Mouse (Mus musculus): ENCODE data around the gene Mtg1. TPM values are rescaled to one million over a fixed set of nuclear protein-coding genes. Genes with fewer than 3 reads are reported as not detected.

Gene Mtg1
- total RNA-seq, 2 experiments from 2014 or later, result 24.7 to 28.3 TPM

DNA sequence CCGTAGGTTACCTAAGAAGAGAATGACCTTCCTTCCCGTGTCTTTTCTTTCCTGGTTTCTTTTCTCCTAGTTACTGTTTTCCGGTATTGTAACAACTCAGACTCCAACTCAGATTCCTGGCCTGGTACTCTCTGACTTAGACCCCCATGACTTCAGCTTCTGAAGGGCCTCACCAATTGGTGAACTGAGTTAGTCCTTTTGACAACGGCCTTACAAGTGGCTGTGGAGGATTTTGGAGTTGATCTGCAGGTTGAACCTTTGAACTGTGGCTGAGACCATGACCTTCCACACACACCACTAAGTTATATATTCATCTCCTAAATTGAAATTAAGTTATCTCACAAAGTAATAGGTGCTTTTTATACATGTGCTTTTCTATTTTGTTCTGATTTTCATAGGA, 46.8 kb downstream of the Mtg1 start:
- DNase-seq, result no peak
- intact Hi-C loops (cut with DNase I), result no loop called here

DNA sequence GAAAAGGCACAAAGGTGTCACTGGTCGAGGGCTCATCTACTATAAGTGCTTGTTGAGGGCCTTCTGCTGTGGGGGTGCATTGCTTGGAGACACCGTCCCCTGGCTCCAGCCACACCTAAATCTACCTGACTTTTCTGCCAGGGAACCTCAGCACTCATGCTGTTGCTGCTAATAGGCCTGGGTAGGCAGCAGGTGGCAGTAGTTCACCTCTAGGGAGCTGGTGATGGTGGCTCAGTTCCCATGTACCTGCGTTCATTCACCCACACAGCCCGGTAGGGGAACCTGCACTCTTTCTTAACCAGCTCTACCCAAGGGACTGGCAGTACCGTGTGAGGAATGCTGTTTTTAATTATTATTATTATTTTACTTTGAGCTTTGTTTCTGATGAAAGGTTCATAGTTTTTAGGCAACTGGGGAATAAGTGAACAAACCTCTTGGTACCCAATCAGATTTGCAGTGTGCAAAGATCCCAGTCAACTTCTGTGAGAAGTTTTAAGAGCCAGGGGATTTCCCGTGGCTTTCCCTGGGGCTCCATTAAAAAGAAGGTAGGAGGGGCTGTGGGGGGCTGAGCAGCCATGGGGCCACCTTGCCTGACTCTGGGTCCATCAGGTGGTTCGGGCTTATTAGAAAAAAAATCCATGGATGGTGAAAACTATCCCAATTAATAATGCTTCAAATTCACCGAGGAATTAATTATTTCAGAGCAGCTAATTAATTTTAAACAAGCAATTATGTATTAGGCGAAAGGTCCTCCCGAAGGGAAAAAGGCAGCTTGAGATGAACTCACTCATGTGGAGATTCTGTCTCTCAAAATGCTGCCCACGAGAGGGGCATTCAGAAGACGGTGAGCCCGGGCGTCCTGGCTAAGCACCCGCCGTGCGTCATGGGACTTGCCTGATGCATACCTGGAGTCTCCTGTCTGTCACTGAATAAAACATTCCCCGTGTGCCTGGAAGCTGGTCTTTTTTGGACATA, 49.6 kb downstream of the Mtg1 start:
- DNase-seq, result no peak
- intact Hi-C loops (cut with DNase I), result no loop called here

DNA sequence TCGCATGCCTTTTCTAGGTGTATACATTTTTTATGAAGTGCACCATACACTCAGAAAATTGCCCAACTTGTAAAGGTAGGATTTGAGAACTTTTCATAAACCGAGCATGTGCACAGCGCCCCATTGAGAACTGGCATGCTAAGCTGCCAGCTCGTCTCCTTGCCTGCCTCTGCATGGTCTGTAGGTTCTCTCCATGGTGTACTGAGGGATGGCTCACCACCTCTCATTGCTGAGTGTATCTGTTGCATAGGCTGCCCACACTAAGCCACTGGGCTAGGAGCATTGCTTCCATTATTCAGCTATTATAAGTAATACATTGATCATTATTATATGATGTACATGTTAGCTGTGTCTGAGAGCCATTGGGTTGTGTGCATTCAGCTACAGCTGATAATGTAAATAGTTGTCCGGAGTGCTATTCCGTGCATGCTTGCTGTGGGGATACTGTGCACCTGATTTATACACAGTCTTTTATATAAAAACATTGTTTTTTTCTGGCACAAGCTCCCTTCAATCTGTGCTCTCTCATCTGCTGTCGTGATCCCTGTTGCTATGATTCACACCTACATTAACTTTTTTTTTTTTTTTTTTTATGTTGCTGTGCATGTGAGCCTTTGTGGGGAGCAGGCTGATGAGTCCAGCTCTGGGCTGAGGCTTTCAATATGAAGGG, 50.5 kb downstream of the Mtg1 start:
- DNase-seq, result no peak
- intact Hi-C loops (cut with DNase I), result no loop called here

DNA sequence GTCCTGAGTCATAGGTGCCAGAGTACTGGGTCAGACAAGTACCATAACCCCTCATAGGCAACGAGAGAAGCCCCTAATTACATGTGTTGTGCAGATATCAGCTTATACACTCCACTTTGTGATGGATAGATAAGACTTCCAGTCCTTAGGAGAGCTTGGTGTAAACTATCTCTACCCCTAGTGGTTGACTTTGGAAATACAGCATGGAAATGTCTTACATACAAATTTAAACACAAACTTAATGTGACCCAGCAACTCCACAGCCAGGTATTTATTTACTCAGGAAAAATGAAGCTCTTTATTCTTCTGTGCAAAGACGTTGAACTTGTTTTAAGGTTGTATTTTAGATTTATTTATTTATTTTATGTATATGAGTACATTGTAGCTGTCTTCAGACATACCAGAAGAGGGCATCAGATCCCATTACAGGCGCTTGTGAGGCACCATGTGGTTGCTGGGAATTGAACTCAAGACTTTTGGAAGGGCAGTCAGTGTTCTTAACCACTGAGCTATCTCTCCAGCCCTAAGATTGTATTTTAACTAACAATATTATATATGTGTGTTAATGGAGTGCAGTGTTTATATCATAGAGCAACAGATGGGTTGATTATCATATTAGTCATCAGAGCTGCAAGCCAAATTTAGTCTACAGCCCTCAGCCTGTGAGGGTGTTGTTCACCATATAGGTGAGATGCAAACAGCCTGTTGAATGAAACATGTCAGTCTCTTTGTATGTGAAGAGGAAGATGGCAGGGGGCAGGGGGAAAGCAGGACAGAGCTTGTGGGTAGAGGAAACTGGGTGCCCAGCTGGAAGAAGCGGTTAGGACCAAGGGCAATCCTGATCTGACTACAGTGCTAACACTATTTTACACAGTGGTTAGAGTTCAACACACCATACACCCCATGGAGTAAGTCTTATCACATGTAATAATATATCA, 51.3 kb downstream of the Mtg1 start:
- intact Hi-C loops (cut with DNase I), result no loop called here
- no peak for DNase-seq

DNA sequence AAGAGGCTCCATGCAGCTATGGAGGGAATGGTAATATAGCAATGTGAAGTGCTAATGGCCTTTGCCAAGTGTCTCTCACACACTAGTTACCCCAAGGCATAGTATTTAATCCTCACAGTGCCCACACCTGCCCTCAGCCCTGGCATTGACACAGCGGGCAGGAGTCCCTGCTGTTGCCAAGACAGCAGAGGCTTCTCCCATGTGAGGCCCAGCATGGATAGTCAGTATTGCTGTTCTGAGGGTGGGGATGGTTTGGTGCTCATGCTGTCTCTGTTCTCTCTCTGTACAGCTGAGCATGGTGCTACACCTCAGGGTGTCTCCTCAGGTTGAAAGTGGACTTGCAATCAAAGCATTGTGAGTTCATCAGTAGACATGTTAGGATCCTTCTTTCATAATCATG, 53.1 kb downstream of the Mtg1 start:
- no peak for DNase-seq
- intact Hi-C loops (cut with DNase I), result no loop called here

DNA sequence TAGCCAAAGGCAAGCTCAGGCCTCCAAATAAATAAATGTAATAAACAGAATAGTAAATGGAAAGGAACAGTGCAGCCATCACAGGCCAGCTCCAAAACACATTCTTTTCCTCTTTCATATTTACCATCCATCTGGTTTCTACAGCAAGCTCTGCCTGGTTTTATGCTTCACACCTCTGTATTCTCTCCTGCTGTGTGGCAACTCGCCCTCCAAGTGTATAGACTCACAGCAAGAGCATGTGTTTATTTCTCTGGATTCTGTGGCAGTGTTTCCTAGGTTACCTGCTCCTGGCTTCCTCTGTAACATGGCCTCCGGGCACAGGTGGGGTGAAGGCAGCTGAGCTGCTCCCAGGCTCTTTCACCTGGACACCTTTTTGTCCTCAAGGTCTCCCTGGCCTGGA, 55.1 kb downstream of the Mtg1 start:
- no peak for DNase-seq
- intact Hi-C loops (cut with DNase I), result no loop called here

DNA sequence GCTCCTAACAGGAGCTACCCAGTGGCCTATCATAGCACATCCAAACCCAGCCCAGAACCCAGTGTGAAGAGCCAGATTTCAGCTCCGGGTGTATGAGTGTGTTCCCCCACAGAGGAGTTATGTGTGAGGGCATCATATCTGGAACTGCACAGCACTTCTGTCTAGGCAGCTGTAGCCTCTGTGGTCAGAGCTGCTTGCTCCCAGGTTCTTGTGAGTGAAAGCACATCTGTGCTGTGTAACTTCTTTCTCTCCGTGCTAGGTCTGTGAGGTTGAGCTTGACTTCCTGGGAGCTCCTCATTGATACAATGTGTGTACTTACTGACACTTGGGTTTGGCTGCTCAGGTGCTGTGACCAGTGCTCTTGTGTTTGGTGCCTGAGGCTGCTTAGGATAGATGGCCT, 55.5 kb downstream of the Mtg1 start:
- intact Hi-C loops (cut with DNase I), result no loop called here
- no peak for DNase-seq

DNA sequence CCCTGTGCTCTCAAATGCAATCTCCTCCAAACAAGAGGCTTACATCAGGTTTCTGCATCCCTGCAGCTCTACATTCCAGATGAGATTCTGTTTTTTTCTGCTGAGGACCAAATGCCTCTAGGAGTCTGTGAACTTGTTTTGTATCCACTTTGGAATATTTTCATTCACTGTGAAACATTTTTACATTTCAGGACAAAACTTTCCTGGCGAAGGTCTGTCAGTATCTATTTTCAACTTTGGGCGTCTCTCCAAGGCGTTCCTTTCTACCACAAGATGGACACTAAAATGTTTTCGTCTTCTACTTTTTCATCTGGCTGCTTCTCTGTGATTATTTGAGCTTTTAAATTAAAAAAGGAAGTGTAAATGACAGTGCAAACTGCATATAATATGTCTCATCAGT, 56.7 kb downstream of the Mtg1 start:
- DNase-seq, result no peak
- intact Hi-C loops (cut with DNase I), result no loop called here

DNA sequence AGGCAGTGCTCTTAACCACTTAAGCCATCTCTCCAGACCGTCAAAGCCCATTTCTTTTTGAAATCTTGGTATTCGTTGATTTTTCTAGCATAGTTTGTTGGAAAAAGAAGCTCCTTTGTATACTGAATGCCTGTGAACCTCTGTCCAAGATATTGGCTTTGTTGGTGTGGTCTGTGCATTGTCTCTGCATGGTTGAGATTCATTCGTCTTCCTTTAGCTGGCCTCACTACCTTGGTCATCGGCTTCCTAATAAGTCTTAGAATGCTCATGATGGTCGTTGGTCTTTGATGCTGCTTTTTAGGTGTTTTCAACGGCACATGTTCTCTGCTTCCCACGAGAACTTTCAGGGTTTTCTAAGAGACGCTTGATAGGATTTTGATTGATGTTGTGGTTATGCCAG, 58.6 kb downstream of the Mtg1 start:
- intact Hi-C loops (cut with DNase I), result no loop called here

More for the DNA sequence above, 58.6 kb downstream of the Mtg1 start:
- DNase-seq, result no peak

Other genes with a start within 250 kb of the Mtg1 start
- not detected for gene Kndc1, start 242.9 kb upstream of the Mtg1 start, total RNA-seq (2021)
- not detected for gene Utf1, start 193.8 kb upstream of the Mtg1 start, total RNA-seq (2021)
- gene 6430531B16Rik, start 158.8 kb upstream of the Mtg1 start, total RNA-seq (2021), result not detected
- gene Adam8, start 145.0 kb upstream of the Mtg1 start, total RNA-seq (2021), result under 1 TPM; 0.49 to 0.61 TPM
- 10 to 100 TPM; 10.1 to 12.4 TPM for gene Zfp511, start 101.2 kb upstream of the Mtg1 start, total RNA-seq (2021)
- gene Tubgcp2, start 100.9 kb upstream of the Mtg1 start, total RNA-seq (2021), result 10 to 100 TPM; 26.9 to 34.4 TPM
- gene Msx3, start 88.5 kb upstream of the Mtg1 start, total RNA-seq (2021), result not detected
- not detected for gene Caly, start 55.0 kb upstream of the Mtg1 start, total RNA-seq (2021)
- gene Prap1, start 44.2 kb upstream of the Mtg1 start, total RNA-seq (2021), result not detected
- 10 to 100 TPM; 72.7 to 79.5 TPM for gene Fuom, start 35.1 kb upstream of the Mtg1 start, total RNA-seq (2021)
- 1 to 10 TPM; 3.3 to 5.1 TPM for gene Paox, start 21.8 kb upstream of the Mtg1 start, total RNA-seq (2021)
- gene Echs1, start 21.1 kb upstream of the Mtg1 start, total RNA-seq (2021), result 100 to 1,000 TPM; 458 to 480 TPM
- gene Sprn, start 17.3 kb downstream of the Mtg1 start, total RNA-seq (2021), result 1 to 10 TPM in 1 of 2 experiments, under 1 TPM in 1; 0.46 to 1.0 TPM
- gene Olfr522, start 27.2 kb downstream of the Mtg1 start, total RNA-seq (2021), result not detected
- gene Olfr523, start 35.7 kb downstream of the Mtg1 start, total RNA-seq (2021), result not detected
- not detected for gene Olfr524, start 68.4 kb downstream of the Mtg1 start, total RNA-seq (2021)
- not detected for gene Cd163l1, start 80.7 kb downstream of the Mtg1 start, total RNA-seq (2021)
- not detected for gene 5830411N06Rik, start 109.7 kb downstream of the Mtg1 start, total RNA-seq (2021)
- not detected for gene Olfr525, start 183.3 kb downstream of the Mtg1 start, total RNA-seq (2021)
- not detected for gene Olfr527, start 196.5 kb downstream of the Mtg1 start, total RNA-seq (2021)
- gene Olfr60, start 224.1 kb downstream of the Mtg1 start, total RNA-seq (2021), result not detected
- not detected for gene Olfr530, start 238.8 kb downstream of the Mtg1 start, total RNA-seq (2021)

All from heart, postnatal 36 days (tissue).